25 mouse cellular contexts compared by ENCODE assay signal in genomic region chr3:51841598-51841997, GRCm38 (mm10).
DNase-seq lines count a peak whose midpoint lies in the region; ATAC-seq lines count a peak whose summit lies in the region.
"Had no signal": no experiment of that assay in that cellular context is flagged by ENCODE, and none has a peak within 500 bp of the region (broad histone marks: within the 10 kb centered on the region; RNA-seq: fewer than 3 reads in every experiment).

No protein-coding gene starts in this region.

- H3K27ac ChIP-seq in neural tube, embryonic 13.5 days (replicated peaks) = peak overlapping the region; percentile 43; the same call in 1 of the 2 replicates
- H3K27ac ChIP-seq in hindbrain, embryonic 12.5 days = peak overlapping the region; percentile 17; the same call in 1 of the 2 replicates
- H3K27ac ChIP-seq in hindbrain, embryonic 15.5 days (replicated peaks) = 0 out of 2 replicates have a peak overlapping the region, but pooled peaks have one; percentile 24
- H3K27ac ChIP-seq: heart, embryonic 15.5 days; liver, embryonic 14.5 days; macrophage had no signal

- H3K9ac ChIP-seq in neural tube, embryonic 13.5 days = 0 out of 2 replicates have a peak overlapping the region, but pooled peaks have one; percentile 34
- H3K9ac ChIP-seq in hindbrain, embryonic 12.5 days = no peak overlapping the region
- H3K9ac ChIP-seq in hindbrain, embryonic 15.5 days = no peak overlapping the region
- H3K9ac ChIP-seq: heart, embryonic 15.5 days; liver, embryonic 14.5 days had no signal

- no peaks in the 10 kb centered on the region for H3K9me3 ChIP-seq in neural tube, embryonic 13.5 days
- H3K9me3 ChIP-seq in hindbrain, embryonic 12.5 days (replicated peaks) = no peaks in the 10 kb centered on the region
- H3K9me3 ChIP-seq in hindbrain, embryonic 15.5 days = no peaks in the 10 kb centered on the region
- H3K9me3 ChIP-seq: heart, embryonic 15.5 days had no signal

- ATAC-seq in frontal cortex, adult (ENCODE audit: low TSS enrichment) = peak; percentile 57; the same call in 1 of the 2 replicates
- ATAC-seq in neural tube, embryonic 13.5 days (ENCODE audit: low read depth) = 0 out of 2 replicates have a peak, but pooled peaks have one; percentile 5
- ATAC-seq in hindbrain, embryonic 12.5 days (ENCODE audit: low FRiP score) = peak; percentile 29; the same call in 1 of the 2 replicates
- peak; percentile 15; the same call in 1 of the 2 replicates for ATAC-seq in hindbrain, embryonic 15.5 days (ENCODE audit: low FRiP score, low read depth)
- ATAC-seq: CD4-positive, CD25-positive, alpha-beta regulatory T cell, adult 4 months; intestine, postnatal 0 days had no signal

- no peak overlapping the region for H3K4me2 ChIP-seq in neural tube, embryonic 13.5 days
- no peak overlapping the region for H3K4me2 ChIP-seq in hindbrain, embryonic 12.5 days (replicated peaks)
- H3K4me2 ChIP-seq in hindbrain, embryonic 15.5 days = 0 out of 2 replicates have a peak overlapping the region, but pooled peaks have one; percentile 3
- H3K4me2 ChIP-seq: heart, embryonic 15.5 days had no signal

- WGBS in neural tube, embryonic 13.5 days = 63% methylated on average over 12 of the region's 12 CpGs
- WGBS in hindbrain, embryonic 12.5 days = 57% methylated on average over 12 of the region's 12 CpGs
- WGBS in hindbrain, embryonic 15.5 days = 51% methylated on average over 12 of the region's 12 CpGs

- no peak overlapping the region for H3K4me3 ChIP-seq in neural tube, embryonic 13.5 days
- no peak overlapping the region for H3K4me3 ChIP-seq in hindbrain, embryonic 12.5 days
- no peak overlapping the region for H3K4me3 ChIP-seq in hindbrain, embryonic 15.5 days
- H3K4me3 ChIP-seq: erythroblast, embryonic 14.5 days; heart, embryonic 15.5 days had no signal

- no peak for DNase-seq in frontal cortex, postnatal 25 days (ENCODE audit: low spot score in 2 of 2)
- no peak for DNase-seq in neural tube, embryonic 10.5 days (ENCODE audit: extremely low spot score, low spot score)
- no peak for DNase-seq in right cerebral cortex, postnatal 25 days
- no peak for DNase-seq in urinary bladder, postnatal 14 days (ENCODE audit: low spot score)
- DNase-seq: adrenal gland, postnatal 36 days; cerebellum, adult 2 months; cerebellum, postnatal 14 days; gastrocnemius, postnatal 14 days; kidney, adult 9 months; layer of hippocampus, postnatal 36 days; liver; lung, postnatal 10 days; right cerebral cortex, adult 18-20 months; right cerebral cortex, postnatal 4 days; thymus, postnatal 4 days had no signal

- no peaks in the 10 kb centered on the region for H3K36me3 ChIP-seq in neural tube, embryonic 13.5 days
- H3K36me3 ChIP-seq in hindbrain, embryonic 12.5 days = no peaks in the 10 kb centered on the region
- H3K36me3 ChIP-seq in hindbrain, embryonic 15.5 days = no peaks in the 10 kb centered on the region
- H3K36me3 ChIP-seq: heart, embryonic 15.5 days had no signal

- H3K27me3 ChIP-seq in neural tube, embryonic 13.5 days = no peaks in the 10 kb centered on the region
- H3K27me3 ChIP-seq in hindbrain, embryonic 12.5 days = no peaks in the 10 kb centered on the region
- no peaks in the 10 kb centered on the region for H3K27me3 ChIP-seq in hindbrain, embryonic 15.5 days
- H3K27me3 ChIP-seq: heart, embryonic 15.5 days had no signal

- H3K4me1 ChIP-seq in neural tube, embryonic 13.5 days (replicated peaks) = peaks cover 26% of the 10 kb centered on the region
- H3K4me1 ChIP-seq in hindbrain, embryonic 12.5 days = peaks cover 11% of the 10 kb centered on the region
- peaks cover 19% of the 10 kb centered on the region for H3K4me1 ChIP-seq in hindbrain, embryonic 15.5 days (replicated peaks)

Comparison
In these comparisons a context has a peak if more than half of its experiments do, and no peak if none do; other contexts are left out.
1. ATAC-seq: peak in every context shown above with its lines; median percentile 57 in frontal cortex, adult; 29 in hindbrain, embryonic 12.5 days; 15 in hindbrain, embryonic 15.5 days; 5 in neural tube, embryonic 13.5 days.